Mouse (Mus musculus) liver, embryonic 14.5 days (tissue): ENCODE data around the gene 2300002M23Rik. TPM values are rescaled to one million over a fixed set of nuclear protein-coding genes. Genes with fewer than 3 reads are reported as not detected.

Experiments
- ATAC-seq: fragments of 200-750 bp; cut with Nextera tagmentation; 2 replicates; pipeline ENCODE4 v1.8.0; 2017; ENCODE audit warnings: moderate number of reproducible peaks, mild to moderate bottlenecking, moderate library complexity; ENCODE audit not compliant: insufficient read depth
- DNase-seq, 3 experiments: peaks; one replicate each; pipeline ENCODE4 v3.0.0-alpha.2; 2012 to 2013; ENCODE audit warnings: low read depth in 3 of 3, low spot score in 3 of 3
- H3K27ac ChIP-seq: fragments of 300-500 bp; sonication (generic); 2 replicates; pipeline ENCODE4 v1.5.1; 2014; ENCODE audit warnings: moderate library complexity, mild to moderate bottlenecking, control low read depth, inconsistent platforms
- H3K27me3 ChIP-seq: fragments of 300-500 bp; sonication (generic); 2 replicates; pipeline ENCODE4 v1.6.1; 2014; ENCODE audit warnings: mild to moderate bottlenecking, low read length, moderate library complexity; ENCODE audit not compliant: control insufficient read depth, insufficient read depth
- H3K36me3 ChIP-seq: fragments of 300-500 bp; sonication (generic); replicated peaks from 2 replicates; pipeline ENCODE4 v1.6.1; 2014; ENCODE audit warnings: low read depth; ENCODE audit not compliant: control insufficient read depth, insufficient read depth
- H3K4me1 ChIP-seq, 2 experiments: fragments of 200-500 bp in 1 of 2; fragments of 300-500 bp in 1 of 2; sonication (generic) in 1 of 2; replicated peaks; 2 replicates each; pipeline ENCODE4 v1.6.1; 2012 to 2014; ENCODE audit warnings: antibody characterized with exemption in 1 of 2, inconsistent platforms in 1 of 2, low read length in 1 of 2; ENCODE audit not compliant: control insufficient read depth in 2 of 2, insufficient read depth in 2 of 2
- H3K4me2 ChIP-seq: fragments of 300-500 bp; sonication (generic); 2 replicates; pipeline ENCODE4 v1.6.1; 2014; ENCODE audit warnings: low read depth, mild to moderate bottlenecking, control low read depth, moderate library complexity
- H3K4me3 ChIP-seq, 2 experiments: fragments of 200-500 bp in 1 of 2; fragments of 300-500 bp in 1 of 2; sonication (generic) in 1 of 2; 2 replicates each; pipeline ENCODE4 v1.5.1; 2012 to 2014; ENCODE audit warnings: low read depth in 2 of 2, low read length in 2 of 2, mild to moderate bottlenecking in 2 of 2, control low read depth in 1 of 2, inconsistent platforms in 1 of 2, moderate library complexity in 1 of 2; ENCODE audit not compliant: insufficient read depth in 1 of 2
- H3K9ac ChIP-seq: fragments of 300-500 bp; sonication (generic); replicated peaks from 2 replicates; pipeline ENCODE4 v1.6.1; 2014; ENCODE audit warnings: mild to moderate bottlenecking, control low read depth, moderate library complexity
- H3K9me3 ChIP-seq: fragments of 300-500 bp; sonication (generic); 2 replicates; pipeline ENCODE4 v1.6.1; 2016; ENCODE audit warnings: low read length, mixed read lengths; ENCODE audit not compliant: control insufficient read depth
- CTCF ChIP-seq: IDR thresholded peaks from 2 replicates; pipeline ENCODE4 v1.5.1; 2016; ENCODE audit warnings: antibody characterized with exemption, low read depth, control low read depth
- EP300 ChIP-seq: IDR thresholded peaks from 2 replicates; pipeline ENCODE4 v1.6.1; 2016; ENCODE audit warnings: antibody characterized with exemption, low read depth
- WGBS: fragments of 180-500 bp; shearing (Covaris S2); extraction: QIAGEN DNeasy Blood & Tissue Kit; methylation state at CpG from one replicate; pipeline ENCODE4 v1.1.7; 2014; ENCODE audit not compliant: insufficient replicate concordance; 5-methylcytosine and 5-hydroxymethylcytosine counted together
- polyA plus RNA-seq, 2 experiments: library from polyadenylated mRNA; depleted of rRNA in 1 of 2; stranded (reverse) in 1 of 2; unstranded in 1 of 2; fragments of >200 nt; fragmentation: Nextera tagmentation in 1 of 2; extraction: Ambion mirVana in 1 of 2; gene quantifications; 2 replicates each; pipeline versions ENCODE4 v1.2.1 to v1.2.3; 2012 to 2014

Gene 2300002M23Rik
- polyA plus RNA-seq, 2 experiments: not detected

- H3K27ac ChIP-seq: no peak overlapping the region
- H3K4me3 ChIP-seq: no peak overlapping the region
- H3K27me3 ChIP-seq: no peaks in the 10 kb centered on the region
- no peaks in the 10 kb centered on the region for H3K4me1 ChIP-seq
- ATAC-seq: no peak
- H3K4me2 ChIP-seq: no peak overlapping the region
- no peaks in the 10 kb centered on the region; the same call in 1 of the 2 replicates for H3K9me3 ChIP-seq
- H3K9ac ChIP-seq: no peak overlapping the region
- TF ChIP-seq EP300 (no peak), CTCF (no peak)
- no peaks in the 10 kb centered on the region for H3K36me3 ChIP-seq
- DNase-seq: no peak
- WGBS: 87% methylated on average over 7 of the region's 7 CpGs
Measured at GRCm38 (mm10) chr17:35591219-35591578, 23.9 kb downstream of the 2300002M23Rik start.

GRCm38 (mm10) chr17:35591731-35592130 is 24.5 kb downstream of the 2300002M23Rik start:
- H3K27ac ChIP-seq: no peak overlapping the region
- TF ChIP-seq EP300 (no peak), CTCF (no peak)
- no peak overlapping the region for H3K9ac ChIP-seq

GRCm38 (mm10) chr17:35592131-35592530 is 24.9 kb downstream of the 2300002M23Rik start:
- ATAC-seq: no peak
- H3K4me3 ChIP-seq: no peak overlapping the region
- TF ChIP-seq EP300 (no peak), CTCF (no peak)
- no peaks in the 10 kb centered on the region for H3K4me1 ChIP-seq
- 72% methylated on average over 9 of the region's 9 CpGs for WGBS
- H3K27me3 ChIP-seq: no peaks in the 10 kb centered on the region
- no peak overlapping the region for H3K4me2 ChIP-seq
- no peak for DNase-seq
- no peak overlapping the region for H3K9ac ChIP-seq
- no peaks in the 10 kb centered on the region; the same call in 1 of the 2 replicates for H3K9me3 ChIP-seq
- H3K27ac ChIP-seq: no peak overlapping the region
- H3K36me3 ChIP-seq: no peaks in the 10 kb centered on the region

More at GRCm38 (mm10) chr17:35591731-35592130, 24.5 kb downstream of the 2300002M23Rik start:
- ATAC-seq (no peak), DNase-seq (no peak)
- Histone ChIP-seq H3K4me1 (no peaks in the 10 kb centered on the region), H3K9me3 (no peaks in the 10 kb centered on the region; the same call in 1 of the 2 replicates), H3K27me3 (no peaks in the 10 kb centered on the region), H3K4me3 (no peak overlapping the region), H3K36me3 (no peaks in the 10 kb centered on the region), H3K4me2 (no peak overlapping the region)
- WGBS: 80% methylated on average over 15 of the region's 15 CpGs

GRCm38 (mm10) chr17:35593786-35594185 is 26.5 kb downstream of the 2300002M23Rik start:
- Histone ChIP-seq H3K4me2 (no peak overlapping the region), H3K27me3 (no peaks in the 10 kb centered on the region), H3K4me3 (no peak overlapping the region), H3K36me3 (no peaks in the 10 kb centered on the region), H3K4me1 (no peaks in the 10 kb centered on the region), H3K27ac (no peak overlapping the region), H3K9me3 (no peaks in the 10 kb centered on the region), H3K9ac (no peak overlapping the region)
- TF ChIP-seq EP300 (no peak), CTCF (no peak)
- 20% methylated on average over 4 of the region's 4 CpGs for WGBS
- ATAC-seq: no peak
- DNase-seq: no peak

- Histone ChIP-seq H3K27ac (no peak overlapping the region), H3K36me3 (no peaks in the 10 kb centered on the region), H3K4me1 (no peaks in the 10 kb centered on the region), H3K9ac (no peak overlapping the region), H3K4me2 (no peak overlapping the region), H3K4me3 (no peak overlapping the region), H3K27me3 (no peaks in the 10 kb centered on the region), H3K9me3 (no peaks in the 10 kb centered on the region)
- ATAC-seq (no peak), DNase-seq (no peak)
- TF ChIP-seq CTCF (no peak), EP300 (no peak)
- 60% methylated on average over 7 of the region's 7 CpGs for WGBS
Measured at GRCm38 (mm10) chr17:35594456-35594855, 27.2 kb downstream of the 2300002M23Rik start.
